Mouse (Mus musculus) urinary bladder, postnatal 4 days (tissue): ENCODE data around the gene Mtss1l.

ENCODE experiments used
- DNase-seq, 2 experiments: peaks; one replicate each; pipeline ENCODE4 v3.0.0; 2021 to 2022; ENCODE audit warnings: low spot score in 2 of 2

Gene Mtss1l

GRCm38 (mm10) chr8:110706288-110706870, 14.9 kb upstream of the Mtss1l start:
- no peak for DNase-seq

GRCm38 (mm10) chr8:110708429-110708828, 12.8 kb upstream of the Mtss1l start:
- no peak for DNase-seq

GRCm38 (mm10) chr8:110710593-110710992, 10.7 kb upstream of the Mtss1l start:
- no peak for DNase-seq

- no peak for DNase-seq
Measured at GRCm38 (mm10) chr8:110711271-110711934, 9.9 kb upstream of the Mtss1l start.

DNA sequence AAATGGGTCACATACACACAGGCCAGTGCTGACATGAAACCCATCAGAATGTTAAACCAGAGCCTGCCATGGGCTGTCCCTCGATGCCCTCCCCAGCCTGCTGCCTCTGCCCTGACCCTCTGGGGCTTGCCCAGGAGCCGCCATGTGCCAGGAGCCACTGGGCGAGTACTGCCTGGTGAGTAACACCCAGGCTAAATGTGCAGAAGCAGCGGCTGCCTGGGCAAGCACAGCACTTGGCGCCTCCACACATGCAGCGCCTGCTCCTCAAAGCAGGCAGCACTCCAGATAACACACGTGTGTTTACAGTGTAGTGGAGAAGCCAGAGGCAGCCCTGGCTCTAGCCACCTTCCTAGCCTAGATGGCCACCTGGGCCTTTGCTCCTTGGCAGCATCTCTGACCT, 8.2 kb upstream of the Mtss1l start:
- DNase-seq: no peak

DNA sequence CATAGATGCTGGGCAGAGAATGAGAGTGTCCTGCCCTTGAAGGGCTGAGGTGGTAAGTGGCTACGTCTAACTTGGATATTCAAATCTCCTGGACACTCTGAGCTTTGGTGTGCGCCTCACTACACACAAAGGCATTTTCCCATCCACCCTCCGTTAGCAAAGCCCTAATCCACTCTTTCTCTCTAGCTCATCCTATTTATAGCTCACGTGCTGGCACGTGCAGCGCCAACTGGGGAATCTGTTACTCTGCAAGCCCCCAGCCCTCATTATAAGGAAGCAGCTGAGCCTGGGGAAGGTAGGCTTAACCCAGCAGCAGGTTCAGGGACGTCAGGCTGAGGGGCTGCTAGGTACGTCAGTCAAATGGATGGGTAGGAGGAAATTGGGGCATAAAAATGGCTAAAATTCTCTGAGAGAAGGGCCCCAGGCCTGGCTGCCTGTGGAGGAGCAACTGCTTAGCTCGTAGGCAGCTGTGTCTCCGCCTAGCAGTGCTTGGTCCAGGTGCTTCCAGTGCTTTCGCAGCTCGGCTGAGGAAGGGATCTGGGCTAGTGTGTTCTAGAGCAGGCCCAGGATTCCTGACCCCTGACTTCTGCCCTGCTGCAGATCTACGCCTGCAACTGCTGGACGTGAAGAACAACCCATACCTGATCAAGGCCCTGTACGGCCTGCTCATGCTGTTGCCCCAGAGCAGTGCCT, 6.3 kb upstream of the Mtss1l start:
- no peak for DNase-seq

DNA sequence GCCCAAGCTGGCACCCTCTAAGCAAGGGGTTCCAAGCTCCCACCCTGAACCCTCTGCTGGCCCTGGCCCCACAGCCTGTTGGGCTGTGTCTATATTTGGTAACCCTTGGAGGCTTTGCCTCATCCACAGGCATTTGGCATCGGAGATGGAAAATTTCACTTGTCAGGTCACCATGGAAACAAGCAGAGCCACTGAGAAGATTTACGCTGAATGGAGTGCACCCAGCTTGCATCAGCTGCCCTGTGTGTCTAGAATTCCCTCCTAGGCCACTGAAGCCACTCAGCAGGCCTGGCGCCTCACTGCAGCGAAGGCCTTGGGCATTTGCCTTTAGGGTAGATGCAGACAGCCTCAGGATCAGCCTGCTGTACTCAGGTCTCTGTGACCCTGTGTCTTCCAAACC, 5.2 kb upstream of the Mtss1l start:
- DNase-seq: no peak

- no peak for DNase-seq
Measured at GRCm38 (mm10) chr8:110717131-110717530, 4.1 kb upstream of the Mtss1l start.

- DNase-seq: no peak
Measured at GRCm38 (mm10) chr8:110718209-110718968, 2.9 kb upstream of the Mtss1l start.

GRCm38 (mm10) chr8:110718969-110719670, 2.2 kb upstream of the Mtss1l start:
- peak in 1 of 2 experiments; percentile 67 for DNase-seq

DNA sequence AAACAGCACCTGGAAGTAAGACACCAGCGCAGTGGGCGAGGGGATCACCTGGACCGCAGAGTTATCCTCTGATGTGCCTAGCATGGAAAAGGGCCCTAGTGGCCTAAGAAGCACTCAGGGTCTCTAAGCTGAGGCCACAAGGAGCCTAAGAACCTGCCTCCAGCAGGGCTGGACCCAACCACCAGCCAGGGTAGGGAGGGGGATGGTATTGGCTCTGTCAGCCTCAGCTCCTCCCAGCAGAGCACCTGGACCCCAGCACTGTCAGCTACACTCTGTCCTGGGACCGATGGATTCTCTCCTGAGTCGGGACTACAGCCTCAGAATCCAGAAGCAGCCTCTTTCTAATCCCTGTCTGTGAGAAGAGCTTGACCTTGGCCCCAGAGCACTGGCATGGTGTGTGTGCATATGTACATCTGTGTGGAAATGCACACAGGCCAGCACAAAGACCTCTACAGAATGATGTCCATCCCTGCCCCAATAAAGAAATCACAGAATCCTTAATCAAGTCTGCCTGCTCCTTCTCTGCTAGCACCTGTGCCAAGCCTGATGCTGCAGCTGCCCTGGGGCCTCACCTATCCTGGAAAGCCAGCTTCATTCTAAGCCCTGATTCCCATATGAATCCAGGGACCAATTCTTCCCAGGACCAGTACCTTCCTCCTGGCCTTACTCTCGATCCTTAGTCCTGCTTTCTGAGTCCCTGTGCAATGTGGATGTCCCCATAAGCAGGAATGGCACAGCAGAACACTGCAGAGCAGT, 1.2 kb upstream of the Mtss1l start:
- no peak for DNase-seq

- no peak for DNase-seq
Measured at GRCm38 (mm10) chr8:110721606-110722413, 534 bp downstream of the Mtss1l start.

DNA sequence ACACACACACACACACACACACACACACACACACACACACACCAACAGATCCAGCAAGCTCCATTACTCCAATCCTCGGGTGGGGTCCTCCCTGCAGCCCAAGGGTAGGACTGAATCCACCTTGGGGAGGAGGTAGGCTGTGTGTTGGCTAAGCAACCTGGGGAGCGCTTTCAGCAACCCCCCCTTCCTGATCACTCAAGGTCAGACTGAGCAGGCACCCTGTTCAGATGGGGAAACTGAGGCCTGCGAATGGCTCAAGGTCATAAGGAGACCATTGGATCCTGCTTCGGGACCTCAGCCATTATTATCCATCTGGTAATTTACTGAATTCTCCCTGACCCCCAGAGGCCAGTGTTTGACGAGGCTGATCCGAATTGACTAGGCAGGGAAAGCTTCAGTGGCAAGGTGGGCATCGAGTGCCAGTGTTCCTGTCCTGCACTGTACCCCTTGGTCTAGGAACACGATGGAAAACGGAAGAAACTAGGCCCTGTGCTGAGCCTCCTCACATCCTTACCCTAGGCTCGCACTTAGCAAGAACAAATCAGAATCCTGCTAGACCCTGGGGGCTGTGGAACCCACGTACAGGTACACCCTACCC, 1.2 kb downstream of the Mtss1l start:
- no peak for DNase-seq

DNA sequence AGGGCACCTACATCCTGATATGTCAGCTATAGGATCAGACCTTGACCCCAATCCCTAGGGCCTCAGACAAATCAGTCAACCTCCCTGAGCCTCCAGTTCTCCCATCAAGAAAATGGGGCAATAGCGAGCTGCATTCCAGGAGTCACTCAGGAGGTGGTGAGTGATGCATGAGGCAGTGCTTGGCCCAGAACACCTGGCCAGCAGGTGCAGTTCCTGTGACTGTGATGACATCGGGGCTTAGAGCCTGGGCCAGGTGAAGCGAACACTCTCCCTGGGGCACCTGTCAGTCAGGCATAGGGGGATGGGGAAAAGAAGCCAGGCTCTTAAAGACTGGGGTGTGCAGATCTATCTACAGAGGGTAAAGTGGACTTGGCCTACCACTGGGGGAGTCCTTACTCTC, 3.2 kb downstream of the Mtss1l start:
- no peak for DNase-seq

DNA sequence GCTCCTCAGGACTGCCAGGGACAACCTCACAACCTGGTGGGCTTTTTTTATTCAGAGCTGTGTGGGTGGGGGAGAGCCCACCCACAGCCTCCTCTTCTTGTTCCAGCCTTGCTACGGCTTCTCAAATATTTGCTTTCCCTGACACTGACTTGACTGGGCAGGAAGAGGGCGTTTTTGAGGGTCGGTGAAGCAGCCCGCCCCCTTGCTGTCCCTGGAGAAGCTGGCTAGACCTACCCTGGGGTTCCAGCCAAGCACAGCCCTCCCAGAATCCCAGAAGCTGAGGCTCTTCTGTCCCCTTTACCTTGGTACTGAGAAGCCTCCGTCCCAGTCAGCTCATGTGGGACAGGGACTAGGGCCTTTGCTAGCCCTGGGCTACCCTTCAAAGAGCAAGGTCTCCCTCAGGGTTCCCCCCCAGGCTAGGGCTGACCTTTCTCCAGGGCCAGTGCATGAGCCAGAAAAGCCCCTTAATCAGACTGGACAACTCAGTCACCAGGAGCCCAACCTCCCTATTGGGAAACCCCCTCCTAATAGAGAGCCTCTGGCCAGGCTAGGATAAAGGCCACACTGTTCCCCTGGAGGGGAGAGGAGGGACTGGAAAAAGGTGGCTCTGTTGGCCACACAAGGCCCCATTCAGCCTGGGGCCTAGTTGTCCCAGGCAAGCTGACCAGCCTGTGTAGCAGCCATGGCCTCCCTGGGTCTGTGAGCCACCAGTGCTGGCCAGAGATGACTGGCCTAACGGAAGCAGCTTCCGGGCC, 4.0 kb downstream of the Mtss1l start:
- DNase-seq: no peak

GRCm38 (mm10) chr8:110726893-110727292, 5.6 kb downstream of the Mtss1l start:
- DNase-seq: peak in 1 of 2 experiments; percentile 48

DNA sequence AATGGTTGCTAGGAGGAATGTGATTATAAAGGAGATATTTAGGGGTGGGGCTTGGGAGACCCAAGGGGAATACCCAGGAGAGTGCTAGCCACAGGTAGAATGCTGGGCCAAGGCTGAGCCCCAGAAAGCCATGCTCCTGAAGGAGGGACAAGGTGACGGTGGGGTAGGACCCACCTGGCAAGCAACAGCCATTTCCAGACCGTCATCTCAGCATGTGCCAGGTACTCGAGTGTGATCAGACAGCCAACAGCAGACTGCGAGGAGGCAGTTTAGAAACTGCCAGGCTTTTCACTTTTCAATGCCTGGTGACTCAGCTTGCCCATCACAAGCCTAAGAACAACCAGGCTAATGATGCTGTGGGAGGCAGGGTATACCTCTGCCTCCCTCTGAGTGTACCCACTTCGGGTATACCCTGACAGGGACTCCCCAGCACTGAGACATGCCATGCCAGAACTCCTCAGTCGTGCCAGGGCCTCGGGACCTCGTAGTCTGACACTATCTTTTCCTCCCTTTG, 10.1 kb downstream of the Mtss1l start:
- no peak for DNase-seq

DNA sequence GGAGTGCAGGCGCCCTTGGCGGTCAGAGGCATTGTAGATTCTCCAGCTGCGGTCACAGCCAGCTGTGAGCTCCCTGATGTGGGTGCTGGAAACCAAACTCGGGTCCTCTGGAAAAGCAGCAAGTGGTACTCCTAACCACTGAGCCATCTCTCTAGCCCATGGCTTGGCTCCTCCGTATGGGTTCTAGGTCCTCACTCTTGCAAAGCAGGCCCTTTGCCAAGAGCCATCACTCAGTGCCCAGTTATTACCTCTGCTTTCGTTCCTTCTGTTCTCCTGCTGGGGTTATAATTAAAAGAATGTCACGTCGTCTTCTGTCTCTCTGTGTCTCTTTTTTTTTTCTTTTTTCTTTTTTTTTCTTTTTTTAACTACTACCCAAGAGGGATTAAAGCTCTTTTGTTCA, 11.8 kb downstream of the Mtss1l start:
- no peak for DNase-seq
